Mouse (Mus musculus) C2C12 (cell line): ENCODE data around the gene Rrp8. TPM values are rescaled to one million over a fixed set of nuclear protein-coding genes. Genes with fewer than 3 reads are reported as not detected.

ENCODE experiments used
- H3K27me3 ChIP-seq: one replicate; pipeline ENCODE4 v1.6.1; 2011; ENCODE audit not compliant: control insufficient read depth, insufficient read depth, insufficient read length
- H3K36me3 ChIP-seq: one replicate; pipeline ENCODE4 v1.6.1; 2011; ENCODE audit not compliant: control insufficient read depth, insufficient read depth
- H3K4me3 ChIP-seq: one replicate; pipeline ENCODE4 v1.5.1; 2011; ENCODE audit warnings: mild to moderate bottlenecking, control low read depth; ENCODE audit not compliant: poor library complexity, insufficient read depth, severe bottlenecking
- H3K79me2 ChIP-seq: one replicate; pipeline ENCODE4 v1.6.1; 2011; ENCODE audit not compliant: control insufficient read depth, insufficient read depth
- H3K79me3 ChIP-seq: one replicate; pipeline ENCODE4 v1.6.1; 2011; ENCODE audit warnings: low read depth, control low read depth
- H3ac ChIP-seq: one replicate; pipeline ENCODE3; 2011; ENCODE audit warnings: low read depth; ENCODE audit not compliant: control insufficient read depth, insufficient read length
- CEBPB ChIP-seq: IDR thresholded peaks from one replicate; pipeline ENCODE4 v1.6.1; 2011; ENCODE audit warnings: low read depth, mild to moderate bottlenecking, control low read depth, moderate library complexity
- CTCF ChIP-seq: IDR thresholded peaks from one replicate; pipeline ENCODE4 v1.5.1; 2011; ENCODE audit not compliant: control insufficient read depth, insufficient read depth, insufficient read length
- FOSL1 ChIP-seq: IDR thresholded peaks from one replicate; pipeline ENCODE4 v1.8.0; 2011; ENCODE audit warnings: mild to moderate bottlenecking, low read length; ENCODE audit not compliant: poor library complexity, insufficient read depth, severe bottlenecking
- MAX ChIP-seq: IDR thresholded peaks from one replicate; pipeline ENCODE4 v1.6.1; 2011; ENCODE audit warnings: mild to moderate bottlenecking, control low read depth
- MYOD1 ChIP-seq: IDR thresholded peaks from one replicate; pipeline ENCODE4 v1.6.1; 2011; ENCODE audit warnings: low read depth; ENCODE audit not compliant: control insufficient read depth, insufficient read length
- MYOG ChIP-seq: IDR thresholded peaks from one replicate; pipeline ENCODE4 v1.6.1; 2011; ENCODE audit not compliant: control insufficient read depth, insufficient read length; ENCODE audit errors: extremely low read depth
- USF1 ChIP-seq: IDR thresholded peaks from one replicate; pipeline ENCODE4 v1.6.1; 2011; ENCODE audit warnings: low read depth, mild to moderate bottlenecking, control low read depth, moderate library complexity
- polyA plus RNA-seq: library from polyadenylated mRNA; unstranded; fragments of >200 nt; fragmentation: generic; extraction: Trizol; gene quantifications from one replicate; pipeline ENCODE4 v1.2.1, GENCODE M21; 2012; ENCODE audit warnings: missing spikeins

Gene Rrp8
- polyA plus RNA-seq, 1 experiment, result 35.8 TPM

GRCm38 (mm10) chr7:105769959-105770358 is 32.8 kb upstream of the Rrp8 start:
- no peak overlapping the region for H3K4me3 ChIP-seq
- no peak overlapping the region for H3ac ChIP-seq
- H3K79me2 ChIP-seq, result no peaks in the 10 kb centered on the region
- peaks cover 3% of the 10 kb centered on the region for H3K27me3 ChIP-seq
- no peaks in the 10 kb centered on the region for H3K79me3 ChIP-seq
- no peaks in the 10 kb centered on the region for H3K36me3 ChIP-seq
- no peak for TF ChIP-seq FOSL1
- TF ChIP-seq MAX, result no peak
- no peak for TF ChIP-seq CTCF
- TF ChIP-seq MYOG, result no peak
- TF ChIP-seq USF1, result no peak
- no peak for TF ChIP-seq MYOD1
- TF ChIP-seq CEBPB, result no peak

GRCm38 (mm10) chr7:105767729-105768165 is 30.6 kb upstream of the Rrp8 start:
- Histone ChIP-seq H3K79me3 (no peaks in the 10 kb centered on the region), H3ac (no peak overlapping the region), H3K79me2 (no peaks in the 10 kb centered on the region), H3K36me3 (no peaks in the 10 kb centered on the region), H3K4me3 (no peak overlapping the region), H3K27me3 (no peaks in the 10 kb centered on the region)
- no peak for TF ChIP-seq MAX
- no peak for TF ChIP-seq FOSL1
- TF ChIP-seq CEBPB, result no peak
- TF ChIP-seq MYOD1, result no peak
- no peak for TF ChIP-seq MYOG
- TF ChIP-seq CTCF, result no peak
- TF ChIP-seq USF1, result no peak

GRCm38 (mm10) chr7:105764331-105764730 is 27.1 kb upstream of the Rrp8 start:
- H3K36me3 ChIP-seq, result no peaks in the 10 kb centered on the region
- no peaks in the 10 kb centered on the region for H3K79me2 ChIP-seq
- no peak for TF ChIP-seq MYOD1
- no peak for TF ChIP-seq MYOG
- no peak for TF ChIP-seq FOSL1
- TF ChIP-seq MAX, result no peak
- no peak for TF ChIP-seq CEBPB
- no peak for TF ChIP-seq CTCF
- no peak for TF ChIP-seq USF1
- no peak overlapping the region for H3ac ChIP-seq
- H3K27me3 ChIP-seq, result peaks cover 5% of the 10 kb centered on the region
- H3K79me3 ChIP-seq, result no peaks in the 10 kb centered on the region
- no peak overlapping the region for H3K4me3 ChIP-seq

GRCm38 (mm10) chr7:105762517-105763270 is 25.5 kb upstream of the Rrp8 start:
- Histone ChIP-seq H3K27me3 (peaks cover 10% of the 10 kb centered on the region), H3K79me2 (no peaks in the 10 kb centered on the region), H3K4me3 (no peak overlapping the region), H3K79me3 (no peaks in the 10 kb centered on the region), H3K36me3 (no peaks in the 10 kb centered on the region), H3ac (no peak overlapping the region)
- TF ChIP-seq MYOD1 (no peak), USF1 (no peak), MYOG (no peak), CEBPB (no peak), MAX (no peak), CTCF (no peak), FOSL1 (no peak)

GRCm38 (mm10) chr7:105761813-105762484 is 24.8 kb upstream of the Rrp8 start:
- TF ChIP-seq MYOD1 (no peak), CTCF (no peak), USF1 (no peak), CEBPB (no peak), MYOG (no peak)
- Histone ChIP-seq H3K79me2 (no peaks in the 10 kb centered on the region), H3K79me3 (no peaks in the 10 kb centered on the region), H3K36me3 (no peaks in the 10 kb centered on the region), H3ac (no peak overlapping the region), H3K27me3 (peaks cover 10% of the 10 kb centered on the region), H3K4me3 (no peak overlapping the region)

- H3K36me3 ChIP-seq, result no peaks in the 10 kb centered on the region
- TF ChIP-seq MYOG (no peak), FOSL1 (no peak), CTCF (no peak), CEBPB (no peak), USF1 (no peak)
- peaks cover 4% of the 10 kb centered on the region for H3K27me3 ChIP-seq
- no peak overlapping the region for H3K4me3 ChIP-seq
- peaks cover 11% of the 10 kb centered on the region for H3K79me2 ChIP-seq
- peaks cover 7% of the 10 kb centered on the region for H3K79me3 ChIP-seq
- H3ac ChIP-seq, result no peak overlapping the region
Observed at GRCm38 (mm10) chr7:105753281-105753680, 16.1 kb upstream of the Rrp8 start.
